Mouse (Mus musculus) neural tube, embryonic 12.5 days (tissue): ENCODE measurements at regions not wholly inside any gene's neighbourhood (a gene's known extent, or its start where the extent isn't known, plus 50 kb on each side); places are given as distances from the start of the nearest gene placed in this dataset.

ENCODE experiments used
- ATAC-seq: fragments of 200-750 bp; cut with Nextera tagmentation; 2 replicates; pipeline ENCODE4 v1.8.0; 2017; ENCODE audit warnings: low read depth, mild to moderate bottlenecking, moderate TSS enrichment, moderate library complexity; ENCODE audit not compliant: low FRiP score
- H3K27ac ChIP-seq: fragments of 300-500 bp; sonication (generic); 2 replicates; pipeline ENCODE4 v1.5.1; 2016
- H3K27me3 ChIP-seq: fragments of 300-500 bp; sonication (generic); replicated peaks from 2 replicates; pipeline ENCODE4 v1.6.1; 2016; ENCODE audit warnings: mild to moderate bottlenecking
- H3K36me3 ChIP-seq: fragments of 300-500 bp; sonication (generic); 2 replicates; pipeline ENCODE4 v1.6.1; 2016; ENCODE audit warnings: mild to moderate bottlenecking
- H3K4me1 ChIP-seq: fragments of 300-500 bp; sonication (generic); 2 replicates; pipeline ENCODE4 v1.6.1; 2016
- H3K4me2 ChIP-seq: fragments of 300-500 bp; sonication (generic); replicated peaks from 2 replicates; pipeline ENCODE4 v1.6.1; 2016; ENCODE audit warnings: mild to moderate bottlenecking
- H3K4me3 ChIP-seq: fragments of 300-500 bp; sonication (generic); 2 replicates; pipeline ENCODE4 v1.5.1; 2016
- H3K9ac ChIP-seq: fragments of 300-500 bp; sonication (generic); 2 replicates; pipeline ENCODE4 v1.6.1; 2016; ENCODE audit warnings: mild to moderate bottlenecking
- H3K9me3 ChIP-seq: fragments of 300-500 bp; sonication (generic); 2 replicates; pipeline ENCODE4 v1.6.1; 2016; ENCODE audit warnings: mild to moderate bottlenecking
- WGBS: fragments of 180-500 bp; shearing (Covaris S2); methylation state at CpG from one replicate; pipeline ENCODE4 v1.1.7; 2016; 5-methylcytosine and 5-hydroxymethylcytosine counted together

DNA sequence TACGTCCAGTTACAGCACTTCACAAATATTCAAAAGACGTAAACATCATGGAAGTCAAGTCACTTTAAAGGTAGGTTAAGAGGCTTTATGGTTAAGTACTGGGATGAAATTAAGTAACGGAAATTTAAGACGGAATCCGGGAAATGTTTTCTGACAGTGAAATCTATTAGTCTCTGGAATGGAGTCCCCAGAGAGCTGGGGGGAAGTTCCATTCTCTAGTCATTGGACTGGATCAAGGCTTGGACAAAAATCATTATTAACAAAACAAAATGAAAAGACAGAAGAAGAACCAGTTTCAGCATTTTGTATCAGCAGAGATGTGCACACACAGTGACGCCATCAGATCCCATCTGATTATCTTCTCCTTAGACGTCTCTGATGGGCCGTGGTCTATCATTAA lies 337.8 kb upstream of the Pmfbp1 start:
- no peak overlapping the region for H3K4me2 ChIP-seq
- no peaks in the 10 kb centered on the region for H3K36me3 ChIP-seq
- no peak overlapping the region for H3K4me3 ChIP-seq
- no peak overlapping the region for H3K9ac ChIP-seq
- 85% methylated on average over 8 of the region's 8 CpGs for WGBS
- ATAC-seq, result no peak
- no peaks in the 10 kb centered on the region for H3K4me1 ChIP-seq
- H3K27ac ChIP-seq, result no peak overlapping the region
- peaks cover 5% of the 10 kb centered on the region; the same call in 1 of the 2 replicates for H3K9me3 ChIP-seq
- no peaks in the 10 kb centered on the region for H3K27me3 ChIP-seq

DNA sequence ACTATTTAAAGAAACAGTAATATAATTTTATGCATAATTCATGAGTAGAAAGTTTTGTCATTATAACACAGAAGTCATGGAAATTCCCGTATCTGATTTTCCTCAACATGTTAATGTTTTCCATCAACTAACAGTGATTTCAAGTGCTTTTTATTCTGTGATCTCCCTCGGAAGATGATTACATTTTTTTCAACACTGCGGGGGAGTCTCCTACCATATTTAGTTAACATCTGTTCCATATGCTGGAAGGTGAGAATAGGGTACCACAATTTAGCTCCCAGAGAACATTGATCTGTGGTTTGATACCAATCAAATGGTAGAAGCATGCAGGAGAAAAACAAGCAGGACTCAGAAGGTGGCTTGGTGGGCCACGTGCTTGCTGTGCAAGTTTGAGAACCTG lies 321.1 kb upstream of the Pmfbp1 start:
- 89% methylated on average over 4 of the region's 4 CpGs for WGBS
- H3K9ac ChIP-seq, result no peak overlapping the region
- no peak for ATAC-seq
- no peak overlapping the region for H3K4me3 ChIP-seq
- no peaks in the 10 kb centered on the region for H3K36me3 ChIP-seq
- H3K4me1 ChIP-seq, result no peaks in the 10 kb centered on the region
- H3K4me2 ChIP-seq, result no peak overlapping the region
- H3K27ac ChIP-seq, result no peak overlapping the region
- H3K9me3 ChIP-seq, result no peaks in the 10 kb centered on the region; the same call in 1 of the 2 replicates
- H3K27me3 ChIP-seq, result no peaks in the 10 kb centered on the region

DNA sequence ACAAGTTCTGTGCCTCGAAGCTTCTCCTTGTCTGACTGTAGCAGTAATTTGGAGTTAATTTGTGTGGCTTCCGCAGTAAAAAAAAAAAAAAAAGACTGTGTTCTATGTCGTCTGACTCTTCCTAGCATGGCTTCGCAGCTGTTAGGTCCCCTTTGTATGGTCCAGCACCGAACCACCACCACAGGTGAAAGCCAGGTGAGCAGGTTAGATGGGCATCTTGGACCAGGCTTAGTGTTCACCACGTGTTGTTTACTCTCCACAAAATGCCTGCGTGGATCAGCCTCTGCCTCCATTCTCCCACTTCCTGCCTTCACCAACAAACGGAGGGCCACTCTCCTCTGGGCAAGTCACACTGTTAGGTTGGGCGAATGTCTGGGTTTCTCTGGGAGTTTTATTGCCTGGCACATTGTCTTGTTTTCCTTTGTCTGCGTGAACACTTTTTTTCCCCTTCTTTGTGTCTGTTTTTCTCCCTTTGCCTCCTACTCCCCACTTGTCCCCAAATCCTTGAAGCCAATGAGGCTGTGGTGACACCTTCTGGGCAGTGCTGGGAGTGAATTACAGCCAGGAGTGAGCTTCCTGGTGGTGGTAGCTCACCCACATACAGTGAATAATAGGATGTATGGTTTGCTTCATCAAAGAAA lies 308.1 kb upstream of the Pmfbp1 start:
- WGBS, result 26% methylated on average over 10 of the region's 10 CpGs
- peak overlapping the region; percentile 42; the same call in 1 of the 2 replicates for H3K9ac ChIP-seq
- no peaks in the 10 kb centered on the region for H3K9me3 ChIP-seq
- no peaks in the 10 kb centered on the region for H3K36me3 ChIP-seq
- no peak overlapping the region for H3K27ac ChIP-seq
- H3K27me3 ChIP-seq, result no peaks in the 10 kb centered on the region
- 0 out of 2 replicates have a peak, but pooled peaks have one; percentile 66 for ATAC-seq
- H3K4me3 ChIP-seq, result no peak overlapping the region
- peaks cover 27% of the 10 kb centered on the region for H3K4me1 ChIP-seq
- peak overlapping the region; percentile 51 for H3K4me2 ChIP-seq

DNA sequence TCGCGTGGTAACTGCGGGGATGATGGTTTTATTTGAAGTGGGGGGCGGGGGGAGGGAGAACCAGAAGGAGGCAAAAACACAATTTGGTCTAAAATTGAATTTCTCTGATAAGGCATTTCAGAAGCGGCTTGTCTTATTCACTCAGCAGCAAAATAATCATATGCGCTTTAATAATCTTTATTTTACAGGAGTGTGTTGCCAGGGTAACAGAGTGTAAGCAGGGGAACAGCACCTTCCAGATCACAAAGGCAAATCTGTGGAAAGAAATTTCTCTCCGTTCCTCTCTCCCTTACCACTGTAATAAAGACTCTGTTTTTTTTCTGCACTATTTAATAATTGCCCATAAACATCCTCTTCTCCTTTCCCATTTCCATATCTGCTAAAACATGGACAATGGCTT lies 306.2 kb upstream of the Pmfbp1 start:
- Histone ChIP-seq H3K4me2 (no peak overlapping the region), H3K36me3 (no peaks in the 10 kb centered on the region), H3K27me3 (no peaks in the 10 kb centered on the region), H3K4me1 (peaks cover 27% of the 10 kb centered on the region), H3K4me3 (no peak overlapping the region), H3K9me3 (no peaks in the 10 kb centered on the region), H3K27ac (no peak overlapping the region), H3K9ac (no peak overlapping the region)
- peak; percentile 33; the same call in 1 of the 2 replicates for ATAC-seq
- 60% methylated on average over 7 of the region's 7 CpGs for WGBS

DNA sequence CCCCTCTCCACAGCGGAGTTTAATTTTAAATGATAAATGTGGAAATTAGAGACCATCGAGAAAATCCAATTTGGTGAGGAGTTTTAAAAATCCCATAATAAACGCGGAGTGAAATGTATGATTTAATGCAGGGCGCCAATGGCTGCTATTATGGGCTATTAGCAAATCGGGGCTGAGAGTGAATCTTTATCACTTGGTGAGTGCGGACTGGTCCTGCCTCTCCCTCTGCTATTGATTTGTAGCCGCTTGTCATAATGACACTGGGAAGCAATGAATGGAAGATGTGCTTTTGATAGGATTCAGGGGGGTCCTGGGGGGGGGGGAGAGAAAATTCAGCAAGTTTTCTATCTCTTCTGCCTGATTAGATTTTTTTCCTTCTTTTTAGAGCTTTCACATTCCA lies 279.6 kb upstream of the Pmfbp1 start:
- peak overlapping the region; percentile 34; the same call in 1 of the 2 replicates for H3K27ac ChIP-seq
- H3K36me3 ChIP-seq, result no peaks in the 10 kb centered on the region
- WGBS, result 61% methylated on average over 8 of the region's 8 CpGs
- no peak overlapping the region for H3K4me2 ChIP-seq
- H3K9ac ChIP-seq, result no peak overlapping the region
- H3K4me1 ChIP-seq, result peaks cover 19% of the 10 kb centered on the region
- ATAC-seq, result no peak
- no peaks in the 10 kb centered on the region for H3K9me3 ChIP-seq
- no peak overlapping the region for H3K4me3 ChIP-seq
- H3K27me3 ChIP-seq, result no peaks in the 10 kb centered on the region

DNA sequence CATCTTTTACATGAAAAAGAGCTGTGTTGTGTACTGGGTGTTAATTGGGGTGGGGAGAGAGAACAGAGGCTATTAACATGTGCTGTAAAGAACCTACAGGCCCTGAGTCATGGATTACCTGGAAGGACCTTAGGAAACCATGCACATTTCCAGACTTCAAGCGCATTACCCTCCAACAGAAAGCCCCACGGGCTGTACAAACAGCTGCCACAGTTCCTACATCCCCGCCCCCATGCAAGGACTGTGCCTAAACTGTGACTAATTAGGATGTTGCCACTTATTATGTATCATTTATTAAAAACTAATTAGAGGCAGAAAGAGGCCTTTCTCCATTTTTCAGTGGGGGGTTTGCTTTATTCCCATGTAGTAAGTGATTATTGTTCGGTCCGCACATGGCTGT lies 277.5 kb upstream of the Pmfbp1 start:
- Histone ChIP-seq H3K4me3 (no peak overlapping the region), H3K9me3 (no peaks in the 10 kb centered on the region), H3K27ac (no peak overlapping the region), H3K27me3 (no peaks in the 10 kb centered on the region), H3K9ac (no peak overlapping the region), H3K36me3 (no peaks in the 10 kb centered on the region), H3K4me2 (no peak overlapping the region), H3K4me1 (peaks cover 19% of the 10 kb centered on the region)
- WGBS, result 47% methylated on average over 5 of the region's 5 CpGs
- ATAC-seq, result peak; percentile 68

DNA sequence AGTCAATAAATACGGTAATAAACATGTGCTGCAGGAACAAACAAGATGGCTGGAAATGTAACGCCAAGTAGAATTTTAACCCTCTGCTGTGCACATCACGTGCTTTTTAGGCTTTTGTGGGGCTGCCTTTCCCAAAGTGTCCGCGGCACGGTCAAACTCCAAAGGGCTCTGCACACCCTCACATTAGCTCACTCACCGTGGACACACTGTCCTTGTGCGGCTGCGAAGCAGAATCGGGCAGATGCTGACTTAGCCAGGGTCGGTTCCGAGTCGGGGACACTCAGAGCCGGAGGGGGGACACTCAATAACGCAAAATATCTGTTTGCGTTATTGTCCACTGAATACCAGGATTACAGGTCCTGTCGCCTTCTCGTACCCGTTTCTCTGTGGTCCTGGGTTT lies 276.5 kb upstream of the Pmfbp1 start:
- Histone ChIP-seq H3K27ac (no peak overlapping the region), H3K9ac (no peak overlapping the region), H3K27me3 (no peaks in the 10 kb centered on the region), H3K4me3 (no peak overlapping the region), H3K4me2 (no peak overlapping the region), H3K36me3 (no peaks in the 10 kb centered on the region), H3K4me1 (peaks cover 19% of the 10 kb centered on the region), H3K9me3 (no peaks in the 10 kb centered on the region)
- no peak for ATAC-seq
- 89% methylated on average over 19 of the region's 19 CpGs for WGBS

DNA sequence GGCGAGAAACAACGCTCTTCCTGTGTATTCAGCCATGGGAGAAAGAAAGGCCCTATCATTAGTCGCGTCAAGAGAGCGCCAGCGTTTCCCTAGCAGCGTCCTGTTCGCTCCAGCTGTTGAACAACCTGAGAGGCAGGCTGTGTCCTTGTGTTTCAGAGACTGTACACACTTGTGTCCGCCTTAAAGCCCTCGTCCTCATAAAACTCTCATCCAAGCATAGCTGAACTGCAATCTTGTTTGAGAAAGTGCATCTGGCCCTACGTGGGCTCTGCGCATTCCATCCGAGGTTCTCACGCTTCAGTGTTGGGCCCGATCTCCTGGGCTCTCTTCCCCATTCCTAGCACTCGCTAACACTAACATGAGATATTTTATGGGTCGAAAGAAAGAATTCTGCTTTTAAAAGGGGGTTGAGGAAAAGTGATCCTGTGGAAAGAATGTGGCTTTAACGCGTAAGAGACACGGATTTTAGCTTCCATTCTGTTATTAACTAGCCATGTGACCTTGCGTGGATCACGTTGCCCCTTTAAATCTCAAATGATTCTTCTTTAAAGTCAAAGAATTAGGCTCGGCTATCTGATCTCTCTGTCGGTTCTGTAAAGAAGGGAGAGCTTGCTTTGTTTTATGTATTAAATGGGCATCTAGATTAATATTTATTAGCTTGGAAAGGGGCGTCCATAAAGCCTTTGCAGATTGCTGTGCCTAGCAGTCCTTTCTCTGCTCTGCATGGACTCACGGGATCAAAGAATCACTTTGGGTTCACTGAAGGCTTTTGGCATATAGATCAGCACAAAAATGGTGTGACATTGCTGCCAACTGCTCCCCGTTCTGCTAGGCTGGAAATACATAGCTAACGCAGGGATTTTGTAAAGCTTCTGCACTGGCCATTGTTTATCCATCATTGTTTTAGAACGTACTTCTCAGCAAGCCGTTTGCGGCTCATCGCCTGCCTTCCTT lies 261.3 kb upstream of the Pmfbp1 start:
- ATAC-seq, result peak; percentile 86
- H3K4me2 ChIP-seq, result peak overlapping the region; percentile 44
- H3K27ac ChIP-seq, result peak overlapping the region; percentile 54; the same call in 1 of the 2 replicates
- no peaks in the 10 kb centered on the region for H3K9me3 ChIP-seq
- no peak overlapping the region for H3K4me3 ChIP-seq
- WGBS, result 31% methylated on average over 32 of the region's 32 CpGs
- H3K4me1 ChIP-seq, result peaks cover 13% of the 10 kb centered on the region
- H3K36me3 ChIP-seq, result 0 out of 2 replicates have a peak, but pooled peaks cover 5% of the 10 kb centered on the region
- H3K27me3 ChIP-seq, result no peaks in the 10 kb centered on the region
- H3K9ac ChIP-seq, result peak overlapping the region; percentile 33; the same call in 1 of the 2 replicates

DNA sequence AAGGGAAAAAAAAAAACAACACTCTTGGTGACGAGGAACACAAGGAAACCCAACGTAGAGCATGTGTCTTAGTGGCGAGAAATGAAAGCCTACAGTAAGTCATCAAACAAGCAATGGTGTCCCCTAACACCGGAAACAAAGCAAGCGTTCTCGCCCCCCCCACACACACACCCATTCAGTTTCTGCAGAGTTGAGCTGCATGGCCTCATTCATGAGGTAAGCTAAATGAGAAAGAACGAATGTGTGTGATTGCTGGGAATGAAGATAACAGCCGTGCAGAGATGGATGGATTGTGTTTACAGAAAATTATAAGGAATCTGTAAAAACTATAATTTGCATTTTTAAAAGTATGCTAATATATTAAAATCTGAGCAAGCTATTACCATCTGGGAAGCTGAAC lies 248.3 kb upstream of the Pmfbp1 start:
- Histone ChIP-seq H3K4me1 (peaks cover 11% of the 10 kb centered on the region; the same call in 1 of the 2 replicates), H3K4me3 (peak overlapping the region; percentile 29), H3K9me3 (no peaks in the 10 kb centered on the region), H3K9ac (no peak overlapping the region), H3K36me3 (peaks cover 1% of the 10 kb centered on the region; the same call in 1 of the 2 replicates), H3K4me2 (peak overlapping the region; percentile 66), H3K27me3 (no peaks in the 10 kb centered on the region), H3K27ac (no peak overlapping the region)
- ATAC-seq, result no peak
- 49% methylated on average over 8 of the region's 8 CpGs for WGBS

DNA sequence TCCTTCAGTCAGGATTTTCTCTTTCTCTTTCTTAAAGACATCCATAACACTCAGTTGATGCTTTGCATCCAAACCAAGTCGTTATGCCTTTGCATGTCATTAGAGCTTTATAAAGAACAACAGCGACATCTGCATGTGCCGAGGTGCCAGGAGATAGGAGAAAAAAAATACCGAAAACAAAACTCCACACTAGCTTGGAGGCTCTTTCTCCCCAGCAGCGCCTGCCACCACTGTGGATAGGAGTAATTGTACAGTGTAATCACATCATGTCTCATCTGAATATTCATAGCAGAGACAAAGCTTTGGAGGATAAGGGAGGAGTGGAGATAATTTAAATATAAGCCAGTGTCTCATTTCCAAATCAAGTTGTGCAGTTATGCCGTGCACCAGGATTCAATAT lies 246.0 kb upstream of the Pmfbp1 start:
- Histone ChIP-seq H3K4me3 (peak overlapping the region; percentile 43), H3K4me1 (peaks cover 17% of the 10 kb centered on the region; the same call in 1 of the 2 replicates), H3K36me3 (no peaks in the 10 kb centered on the region), H3K27me3 (no peaks in the 10 kb centered on the region), H3K27ac (0 out of 2 replicates have a peak overlapping the region, but pooled peaks have one; percentile 46), H3K9me3 (no peaks in the 10 kb centered on the region), H3K9ac (peak overlapping the region; percentile 58), H3K4me2 (peak overlapping the region; percentile 66)
- 43% methylated on average over 6 of the region's 6 CpGs for WGBS
- ATAC-seq, result no peak

DNA sequence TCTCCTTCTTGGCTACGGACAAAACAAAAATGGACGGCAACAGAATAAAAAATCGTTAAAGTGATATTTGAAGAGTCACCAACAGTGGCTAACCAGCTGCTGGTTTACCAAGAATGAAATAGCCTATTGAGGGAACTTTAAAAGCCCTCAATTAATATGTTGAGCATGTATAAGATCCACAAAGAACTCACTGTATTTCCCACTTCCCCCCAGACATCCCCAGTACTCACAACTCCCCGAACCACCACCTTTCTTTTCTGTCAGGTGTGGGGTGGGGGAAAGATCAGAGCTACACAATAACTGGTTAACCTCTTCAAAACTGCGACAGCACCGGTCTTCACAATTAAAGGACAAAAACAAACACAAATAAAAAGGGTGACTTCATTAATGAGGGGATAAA lies 245.5 kb upstream of the Pmfbp1 start:
- no peak for ATAC-seq
- peak overlapping the region; percentile 46; the same call in 1 of the 2 replicates for H3K27ac ChIP-seq
- H3K4me1 ChIP-seq, result peaks cover 18% of the 10 kb centered on the region; the same call in 1 of the 2 replicates
- H3K27me3 ChIP-seq, result no peaks in the 10 kb centered on the region
- peak overlapping the region; percentile 58 for H3K9ac ChIP-seq
- no peaks in the 10 kb centered on the region for H3K9me3 ChIP-seq
- 50% methylated on average over 6 of the region's 6 CpGs for WGBS
- H3K4me3 ChIP-seq, result peak overlapping the region; percentile 43
- no peaks in the 10 kb centered on the region for H3K36me3 ChIP-seq
- peak overlapping the region; percentile 66 for H3K4me2 ChIP-seq

DNA sequence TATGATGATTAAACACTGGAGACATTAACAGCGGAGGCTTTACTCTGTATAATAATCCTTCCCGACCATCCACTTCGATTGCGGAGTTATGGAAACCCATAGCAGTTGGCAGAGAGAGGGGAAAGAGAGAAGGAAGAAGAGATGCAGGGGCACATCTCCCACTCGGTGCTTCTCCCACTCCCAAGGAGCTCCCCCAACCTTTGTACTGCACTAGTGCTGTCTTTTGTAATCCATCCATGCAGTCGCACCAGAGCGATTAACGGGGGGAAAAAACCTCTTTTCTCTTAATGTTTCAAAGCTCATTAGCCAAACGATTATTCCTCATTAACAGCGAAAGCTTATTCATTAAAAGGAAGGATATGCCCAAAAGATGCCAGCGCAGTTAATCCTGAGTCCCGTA lies 244.6 kb upstream of the Pmfbp1 start:
- H3K27me3 ChIP-seq, result no peaks in the 10 kb centered on the region
- no peaks in the 10 kb centered on the region for H3K9me3 ChIP-seq
- peaks cover 18% of the 10 kb centered on the region; the same call in 1 of the 2 replicates for H3K4me1 ChIP-seq
- H3K27ac ChIP-seq, result peak overlapping the region; percentile 50; the same call in 1 of the 2 replicates
- ATAC-seq, result no peak
- peak overlapping the region; percentile 58 for H3K9ac ChIP-seq
- peak overlapping the region; percentile 66 for H3K4me2 ChIP-seq
- H3K4me3 ChIP-seq, result peak overlapping the region; percentile 43
- no peaks in the 10 kb centered on the region for H3K36me3 ChIP-seq
- 49% methylated on average over 12 of the region's 12 CpGs for WGBS
